Mouse (Mus musculus) forebrain, embryonic 16.5 days (tissue): ENCODE results near the gene Slc8a2. TPM values are rescaled to one million over a fixed set of nuclear protein-coding genes. Genes with fewer than 3 reads are reported as not detected.

Experiments used
- ATAC-seq: fragments of 200-750 bp; cut with Nextera tagmentation; 2 replicates; pipeline ENCODE4 v1.8.0; 2017; ENCODE audit warnings: mild to moderate bottlenecking, moderate library complexity
- H3K27ac ChIP-seq: fragments of 300-500 bp; sonication (generic); 2 replicates; pipeline ENCODE4 v1.5.1; 2014; ENCODE audit warnings: low read length, control low read depth
- H3K27me3 ChIP-seq: fragments of 300-500 bp; sonication (generic); replicated peaks from 2 replicates; pipeline ENCODE4 v1.6.1; 2014; ENCODE audit warnings: low read length; ENCODE audit not compliant: control insufficient read depth, insufficient read depth
- H3K36me3 ChIP-seq: fragments of 300-500 bp; sonication (generic); 2 replicates; pipeline ENCODE4 v1.6.1; 2014; ENCODE audit not compliant: control insufficient read depth, insufficient read depth
- H3K4me1 ChIP-seq: fragments of 300-500 bp; sonication (generic); replicated peaks from 2 replicates; pipeline ENCODE4 v1.6.1; 2014; ENCODE audit warnings: low read length; ENCODE audit not compliant: control insufficient read depth, insufficient read depth
- H3K4me2 ChIP-seq: fragments of 300-500 bp; sonication (generic); 2 replicates; pipeline ENCODE4 v1.6.1; 2014; ENCODE audit warnings: mild to moderate bottlenecking, low read length, control low read depth
- H3K4me3 ChIP-seq: fragments of 300-500 bp; sonication (generic); replicated peaks from 2 replicates; pipeline ENCODE4 v1.5.1; 2014; ENCODE audit warnings: mild to moderate bottlenecking, low read length, control low read depth
- H3K9ac ChIP-seq: fragments of 300-500 bp; sonication (generic); replicated peaks from 2 replicates; pipeline ENCODE4 v1.6.1; 2014; ENCODE audit warnings: low read depth, low read length, control low read depth
- H3K9me3 ChIP-seq: fragments of 300-500 bp; sonication (generic); 2 replicates; pipeline ENCODE4 v1.6.1; 2016; ENCODE audit warnings: low read length; ENCODE audit not compliant: control insufficient read depth
- WGBS: fragments of 180-500 bp; shearing (Covaris S2); extraction: QIAGEN DNeasy Blood & Tissue Kit; methylation state at CpG from one replicate; pipeline ENCODE4 v1.1.7; 2014; 5-methylcytosine and 5-hydroxymethylcytosine counted together
- polyA plus RNA-seq: library from polyadenylated mRNA; unstranded; fragments of >200 nt; fragmentation: Nextera tagmentation; extraction: Ambion mirVana; gene quantifications from 2 replicates; pipeline ENCODE4 v1.2.1, GENCODE M21; 2015

Slc8a2 gene
- polyA plus RNA-seq, 1 experiment from 2014 or later, result 1.1 TPM

DNA sequence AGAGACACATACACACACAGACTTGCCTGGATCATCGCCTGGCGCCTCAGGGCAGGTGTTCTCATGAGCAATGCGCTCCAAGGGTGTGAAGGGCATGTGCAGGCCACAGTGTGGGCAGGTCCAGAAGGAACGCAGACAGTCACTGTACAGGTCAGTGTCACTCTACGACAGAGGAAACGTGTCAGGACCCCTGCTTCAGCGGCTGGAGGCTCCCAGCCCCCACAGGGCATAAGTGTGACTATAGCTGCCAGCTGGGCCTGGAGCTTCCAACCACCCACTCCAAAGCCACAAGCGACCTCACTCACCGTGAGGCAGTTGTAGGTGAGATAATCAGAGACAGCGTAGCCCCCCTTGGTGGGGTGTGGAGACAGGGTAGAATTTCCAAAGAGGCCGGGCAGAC lies 68.9 kb downstream of the Slc8a2 start:
- no peaks in the 10 kb centered on the region for H3K9me3 ChIP-seq
- no peak overlapping the region for H3K9ac ChIP-seq
- H3K27me3 ChIP-seq, result no peaks in the 10 kb centered on the region
- H3K27ac ChIP-seq, result no peak overlapping the region
- peaks cover 10% of the 10 kb centered on the region for H3K36me3 ChIP-seq
- H3K4me1 ChIP-seq, result no peaks in the 10 kb centered on the region
- ATAC-seq, result no peak
- no peak overlapping the region for H3K4me2 ChIP-seq
- WGBS, result 95% methylated on average over 11 of the region's 11 CpGs
- H3K4me3 ChIP-seq, result no peak overlapping the region

DNA sequence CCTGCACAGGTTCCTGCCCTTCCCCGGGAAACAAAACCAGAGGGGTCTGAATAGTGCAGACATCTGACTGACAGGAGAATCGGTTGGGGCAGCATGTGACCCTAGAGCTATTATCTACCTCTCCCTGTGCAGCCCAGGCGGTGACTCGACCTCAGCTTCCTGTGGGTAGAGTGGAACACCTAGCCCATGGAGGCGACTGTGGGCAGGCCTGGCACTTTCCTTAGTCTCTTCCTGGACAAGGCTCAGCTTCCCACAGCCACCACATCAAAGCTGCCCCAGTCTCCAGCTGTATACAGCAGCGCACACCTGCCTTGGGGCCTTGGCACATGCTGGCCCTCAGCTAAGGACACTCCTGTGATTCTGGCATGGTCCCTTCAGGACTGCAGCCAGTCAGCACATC lies 71.5 kb downstream of the Slc8a2 start:
- ATAC-seq, result no peak
- Histone ChIP-seq H3K36me3 (peaks cover 17% of the 10 kb centered on the region), H3K9me3 (no peaks in the 10 kb centered on the region)

GRCm38 (mm10) chr7:16202756-16203504 lies 73.3 kb downstream of the Slc8a2 start:
- 87% methylated on average over 15 of the region's 15 CpGs for WGBS
- no peaks in the 10 kb centered on the region for H3K9me3 ChIP-seq
- H3K36me3 ChIP-seq, result peaks cover 17% of the 10 kb centered on the region
- H3K4me2 ChIP-seq, result no peak overlapping the region
- H3K27ac ChIP-seq, result no peak overlapping the region
- ATAC-seq, result no peak
- no peaks in the 10 kb centered on the region for H3K4me1 ChIP-seq
- no peak overlapping the region for H3K9ac ChIP-seq
- H3K27me3 ChIP-seq, result no peaks in the 10 kb centered on the region
- H3K4me3 ChIP-seq, result no peak overlapping the region

More for the DNA sequence above, 71.5 kb downstream of the Slc8a2 start:
- no peak overlapping the region for H3K4me2 ChIP-seq
- H3K27ac ChIP-seq, result no peak overlapping the region
- 87% methylated on average over 6 of the region's 6 CpGs for WGBS
- no peak overlapping the region for H3K9ac ChIP-seq
- H3K4me1 ChIP-seq, result no peaks in the 10 kb centered on the region
- H3K27me3 ChIP-seq, result no peaks in the 10 kb centered on the region
- H3K4me3 ChIP-seq, result no peak overlapping the region

DNA sequence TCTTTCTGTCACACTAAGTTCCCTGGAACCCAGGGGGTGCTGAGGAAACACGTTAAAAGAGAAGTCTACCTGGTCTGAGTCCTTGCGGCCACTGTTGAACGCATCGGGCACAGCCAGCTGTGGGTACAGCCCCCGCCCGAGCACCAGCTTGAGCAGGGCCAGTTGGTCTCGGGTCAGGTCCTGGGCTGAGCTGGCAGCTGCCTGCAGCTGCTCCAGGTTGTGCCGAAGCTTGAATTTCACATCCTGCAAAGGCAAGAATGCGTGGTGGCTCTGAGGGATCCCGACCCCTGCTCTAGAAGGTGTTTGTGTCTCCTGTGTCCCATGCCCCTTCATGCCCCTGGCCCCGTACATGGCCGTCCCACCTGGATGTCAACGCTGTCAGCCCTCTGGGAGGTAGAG lies 73.9 kb downstream of the Slc8a2 start:
- Histone ChIP-seq H3K9me3 (no peaks in the 10 kb centered on the region), H3K9ac (no peak overlapping the region), H3K4me3 (no peak overlapping the region), H3K4me1 (no peaks in the 10 kb centered on the region), H3K27ac (no peak overlapping the region), H3K4me2 (no peak overlapping the region), H3K27me3 (no peaks in the 10 kb centered on the region), H3K36me3 (peaks cover 16% of the 10 kb centered on the region)
- no peak for ATAC-seq
- WGBS, result 94% methylated on average over 13 of the region's 13 CpGs

DNA sequence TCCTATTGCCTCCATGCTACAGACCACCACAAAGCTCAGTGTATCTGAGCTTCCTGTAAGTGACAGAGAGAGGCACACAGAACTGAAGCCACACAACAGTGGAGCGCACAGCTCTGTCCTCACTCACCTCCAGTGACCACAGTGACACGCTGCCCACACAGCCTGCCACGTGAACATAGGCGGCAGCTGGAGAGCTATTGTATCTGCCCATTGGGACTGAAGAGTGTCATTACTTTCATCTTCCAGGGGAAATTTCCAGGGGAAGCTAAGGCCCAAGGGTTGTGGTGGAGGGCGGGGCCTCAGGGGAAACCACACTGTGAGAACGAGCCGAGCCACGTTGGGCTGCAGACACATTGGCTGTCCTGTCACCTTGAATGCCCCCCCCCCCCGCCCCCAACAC lies 75.2 kb downstream of the Slc8a2 start:
- Histone ChIP-seq H3K36me3 (peaks cover 13% of the 10 kb centered on the region), H3K27me3 (no peaks in the 10 kb centered on the region)

GRCm38 (mm10) chr7:16207076-16207475 lies 77.5 kb downstream of the Slc8a2 start:
- ATAC-seq, result no peak
- Histone ChIP-seq H3K4me1 (no peaks in the 10 kb centered on the region), H3K4me3 (no peak overlapping the region), H3K36me3 (peaks cover 11% of the 10 kb centered on the region), H3K27ac (no peak overlapping the region), H3K4me2 (no peak overlapping the region), H3K27me3 (no peaks in the 10 kb centered on the region), H3K9me3 (no peaks in the 10 kb centered on the region), H3K9ac (no peak overlapping the region)
- WGBS, result 91% methylated on average over 7 of the region's 7 CpGs

More for the DNA sequence above, 75.2 kb downstream of the Slc8a2 start:
- Histone ChIP-seq H3K4me3 (no peak overlapping the region), H3K9ac (no peak overlapping the region), H3K4me1 (no peaks in the 10 kb centered on the region), H3K4me2 (no peak overlapping the region), H3K9me3 (no peaks in the 10 kb centered on the region), H3K27ac (no peak overlapping the region)
- no peak for ATAC-seq
- 80% methylated on average over 9 of the region's 9 CpGs for WGBS

GRCm38 (mm10) chr7:16207496-16207895 lies 77.9 kb downstream of the Slc8a2 start:
- Histone ChIP-seq H3K36me3 (peaks cover 11% of the 10 kb centered on the region), H3K27me3 (no peaks in the 10 kb centered on the region)

GRCm38 (mm10) chr7:16208781-16209665 lies 79.4 kb downstream of the Slc8a2 start:
- H3K4me2 ChIP-seq, result no peak overlapping the region
- 93% methylated on average over 21 of the region's 21 CpGs for WGBS
- ATAC-seq, result no peak
- H3K9ac ChIP-seq, result no peak overlapping the region
- H3K4me1 ChIP-seq, result no peaks in the 10 kb centered on the region
- H3K4me3 ChIP-seq, result no peak overlapping the region
- no peaks in the 10 kb centered on the region for H3K9me3 ChIP-seq
- H3K36me3 ChIP-seq, result peaks cover 11% of the 10 kb centered on the region
- H3K27ac ChIP-seq, result no peak overlapping the region
- no peaks in the 10 kb centered on the region for H3K27me3 ChIP-seq

More at GRCm38 (mm10) chr7:16207496-16207895, 77.9 kb downstream of the Slc8a2 start:
- Histone ChIP-seq H3K9ac (no peak overlapping the region), H3K27ac (no peak overlapping the region), H3K4me3 (no peak overlapping the region), H3K4me1 (no peaks in the 10 kb centered on the region), H3K4me2 (no peak overlapping the region), H3K9me3 (no peaks in the 10 kb centered on the region)
- no peak for ATAC-seq
- WGBS, result 91% methylated on average over 10 of the region's 10 CpGs
